Mouse (Mus musculus): ENCODE measurements at regions not wholly inside any gene's neighbourhood (a gene's known extent, or its start where the extent isn't known, plus 50 kb on each side); places are given as distances from the start of the nearest gene placed in this dataset. TPM values are rescaled to one million over a fixed set of nuclear protein-coding genes. Genes with fewer than 3 reads are reported as not detected.
"Not testable (repeated sequence)": the region's sequence is repeated elsewhere in the genome, so short reads cannot be mapped to it uniquely, and the experiment has no call there.

DNA sequence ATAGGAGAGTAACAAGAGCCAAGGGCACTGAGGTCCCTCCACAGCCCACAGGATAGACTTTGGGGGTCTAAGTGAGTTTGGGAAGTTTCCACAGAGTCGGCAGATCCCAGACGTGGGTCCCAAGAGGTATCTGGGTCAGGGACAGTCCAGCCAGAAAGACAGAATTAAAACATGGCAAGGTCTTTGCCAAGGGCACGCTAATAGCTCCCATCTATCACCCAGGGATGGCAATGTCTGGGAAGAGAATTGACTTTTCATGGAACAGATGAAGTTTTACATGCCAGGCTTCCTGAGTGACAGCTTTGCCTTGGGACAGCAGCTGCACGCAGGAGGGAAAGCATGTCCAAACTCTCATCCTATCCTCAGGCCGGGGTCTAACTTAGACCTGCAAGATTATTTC lies 563.5 kb downstream of the Gm10330 start:
- not testable (repeated sequence) for H3K9ac ChIP-seq (replicated peaks; ENCODE audit: low read depth, low read length); H3K4me3 ChIP-seq (replicated peaks; ENCODE audit: low read length); H3K9me3 ChIP-seq (ENCODE audit: control insufficient read depth, low read length); ATAC-seq; H3K4me1 ChIP-seq (replicated peaks; ENCODE audit: control insufficient read depth, insufficient read depth, low read length); H3K27me3 ChIP-seq (replicated peaks; ENCODE audit: control insufficient read depth, insufficient read depth, low read length); H3K36me3 ChIP-seq (ENCODE audit: control insufficient read depth, insufficient read depth); H3K27ac ChIP-seq (ENCODE audit: low read length); H3K4me2 ChIP-seq (ENCODE audit: low read length)
- WGBS = 71% methylated on average over 1 of the region's 5 CpGs

DNA sequence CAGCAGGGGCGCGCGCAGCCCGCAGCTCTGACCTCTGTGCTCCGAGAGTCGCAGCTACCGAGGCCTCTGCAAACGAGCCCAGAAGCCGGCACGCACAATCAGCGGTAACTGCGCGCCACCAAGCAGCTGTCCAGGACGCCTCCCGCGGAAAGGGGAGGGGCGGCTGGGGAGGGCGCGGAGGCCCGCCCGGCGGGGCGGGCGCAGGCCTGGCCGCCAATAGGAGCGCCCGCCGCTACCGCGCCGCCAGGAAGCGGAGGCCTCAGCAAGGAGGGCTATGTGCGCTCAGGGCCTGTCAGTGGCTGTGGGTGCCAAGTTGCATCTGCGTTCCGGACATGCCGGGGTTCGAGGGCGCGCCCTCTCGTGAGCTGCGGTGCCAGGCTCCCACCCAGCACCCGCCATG lies 590.5 kb downstream of the Gm10330 start:
- WGBS = 3% methylated on average over 29 of the region's 42 CpGs
- peak overlapping the region; percentile 36 for H3K4me3 ChIP-seq (replicated peaks; ENCODE audit: low read length)
- H3K9me3 ChIP-seq (ENCODE audit: control insufficient read depth, low read length); H3K36me3 ChIP-seq (ENCODE audit: control insufficient read depth, insufficient read depth); H3K27ac ChIP-seq (ENCODE audit: low read length); H3K4me1 ChIP-seq (replicated peaks; ENCODE audit: control insufficient read depth, insufficient read depth, low read length); H3K9ac ChIP-seq (replicated peaks; ENCODE audit: low read depth, low read length); H3K27me3 ChIP-seq (replicated peaks; ENCODE audit: control insufficient read depth, insufficient read depth, low read length): not testable (repeated sequence)
- ATAC-seq = peak; percentile 80
- peak overlapping the region; percentile 23 for H3K4me2 ChIP-seq (ENCODE audit: low read length)

DNA sequence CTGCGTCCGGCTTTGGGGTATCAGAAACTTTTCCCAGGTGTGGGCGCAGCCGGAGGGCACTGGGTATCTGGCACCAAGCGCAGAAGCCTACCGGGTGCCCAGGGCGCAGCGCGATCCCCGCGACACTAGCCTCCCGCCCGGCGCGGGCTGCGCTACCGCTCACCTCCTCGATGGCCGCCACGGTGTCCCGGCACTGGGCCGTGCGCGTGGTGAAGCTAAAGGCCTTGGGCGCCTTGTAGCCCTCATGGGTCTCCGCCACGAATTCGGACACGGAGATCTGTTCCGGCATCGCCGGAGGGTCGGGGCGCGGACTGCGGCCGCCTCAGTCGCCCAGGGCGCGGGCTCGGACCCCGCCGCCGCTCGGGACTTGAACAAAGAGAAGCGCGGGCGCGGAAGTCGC lies 591.0 kb downstream of the Gm10330 start:
- H3K9ac ChIP-seq (replicated peaks; ENCODE audit: low read depth, low read length) = peak overlapping the region; percentile 41; the same call in 1 of the 2 replicates
- 3% methylated on average over 29 of the region's 50 CpGs for WGBS
- H3K4me2 ChIP-seq (ENCODE audit: low read length) = peak overlapping the region; percentile 23; the same call in 1 of the 2 replicates
- H3K4me3 ChIP-seq (replicated peaks; ENCODE audit: low read length) = peak overlapping the region; percentile 36
- H3K27me3 ChIP-seq (replicated peaks; ENCODE audit: control insufficient read depth, insufficient read depth, low read length); ATAC-seq; H3K36me3 ChIP-seq (ENCODE audit: control insufficient read depth, insufficient read depth); H3K4me1 ChIP-seq (replicated peaks; ENCODE audit: control insufficient read depth, insufficient read depth, low read length); H3K9me3 ChIP-seq (ENCODE audit: control insufficient read depth, low read length); H3K27ac ChIP-seq (ENCODE audit: low read length): not testable (repeated sequence)

Small RNA genes in the stretch of these regions (microRNA-seq; reads per million reads assigned to microRNA genes)
- not detected for gene Gm26140
